Mouse (Mus musculus): Measurements from ENCODE around the gene Sytl1. TPM values are rescaled to one million over a fixed set of nuclear protein-coding genes. Genes with fewer than 3 reads are reported as not detected.

The Sytl1 gene
- 2.9 TPM for polyA plus RNA-seq (2014; fragmentation: Illumina TruSeq; extraction: RNeasy Lipid Tissue Mini Kit (QIAGEN cat#74804); ENCODE audit: insufficient read depth, low read depth, low replicate concordance)

DNA sequence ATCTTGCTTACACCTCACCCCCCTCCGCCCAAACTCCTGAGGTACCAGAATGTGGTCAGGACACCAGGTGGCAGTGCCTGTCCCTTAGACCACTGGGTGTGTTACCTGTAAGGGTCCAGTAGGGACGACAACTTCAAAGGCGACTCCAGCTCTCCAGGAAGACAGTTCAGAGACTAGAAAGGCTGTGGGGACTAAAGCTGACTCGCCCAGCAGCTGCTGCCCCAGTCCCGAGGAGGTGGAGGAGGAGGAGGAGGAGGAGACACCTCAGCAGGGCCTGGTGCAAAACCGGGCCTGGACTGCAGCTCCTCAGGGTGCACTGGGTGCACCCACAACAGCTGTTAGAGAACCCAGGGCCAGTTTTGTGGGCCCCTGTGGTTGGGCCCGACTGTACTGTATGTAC lies at the start of gene Sytl1:
Sytl1 (minus strand) TSS at position 232 of the 400 bp plus-strand sequence.

GRCm38 (mm10) chr4:133277104-133278026 lies 14.5 kb upstream of the Sytl1 start, which contains the start of gene Tmem222:
Gene Tmem222, minus strand, starts transcription at chr4:133277792.

DNA sequence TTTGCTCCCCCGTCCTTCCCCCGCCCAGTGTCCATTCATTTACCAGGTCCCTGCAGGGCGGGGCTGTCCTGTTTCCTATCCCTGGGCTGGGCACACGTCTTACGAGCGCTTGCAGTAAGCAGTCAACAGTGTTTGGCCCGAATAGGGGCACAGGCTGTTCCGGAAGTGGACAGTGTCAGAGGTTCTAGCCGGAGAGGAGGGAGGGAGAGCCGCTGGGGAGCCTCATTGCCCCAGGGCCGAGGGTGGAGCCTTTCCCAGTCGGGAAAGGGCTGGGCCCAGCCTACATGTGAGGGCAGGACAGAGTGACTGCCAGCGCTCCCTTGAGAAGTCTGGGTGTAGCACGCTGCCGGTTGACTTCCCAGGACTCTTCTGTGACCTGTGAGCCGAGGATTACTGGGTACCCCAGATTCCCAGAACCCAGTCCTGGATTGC lies 22.4 kb downstream of the Sytl1 start, which contains the start of gene Map3k6:
Map3k6 (plus strand) TSS at position 329 of the 432 bp plus-strand sequence.

DNA sequence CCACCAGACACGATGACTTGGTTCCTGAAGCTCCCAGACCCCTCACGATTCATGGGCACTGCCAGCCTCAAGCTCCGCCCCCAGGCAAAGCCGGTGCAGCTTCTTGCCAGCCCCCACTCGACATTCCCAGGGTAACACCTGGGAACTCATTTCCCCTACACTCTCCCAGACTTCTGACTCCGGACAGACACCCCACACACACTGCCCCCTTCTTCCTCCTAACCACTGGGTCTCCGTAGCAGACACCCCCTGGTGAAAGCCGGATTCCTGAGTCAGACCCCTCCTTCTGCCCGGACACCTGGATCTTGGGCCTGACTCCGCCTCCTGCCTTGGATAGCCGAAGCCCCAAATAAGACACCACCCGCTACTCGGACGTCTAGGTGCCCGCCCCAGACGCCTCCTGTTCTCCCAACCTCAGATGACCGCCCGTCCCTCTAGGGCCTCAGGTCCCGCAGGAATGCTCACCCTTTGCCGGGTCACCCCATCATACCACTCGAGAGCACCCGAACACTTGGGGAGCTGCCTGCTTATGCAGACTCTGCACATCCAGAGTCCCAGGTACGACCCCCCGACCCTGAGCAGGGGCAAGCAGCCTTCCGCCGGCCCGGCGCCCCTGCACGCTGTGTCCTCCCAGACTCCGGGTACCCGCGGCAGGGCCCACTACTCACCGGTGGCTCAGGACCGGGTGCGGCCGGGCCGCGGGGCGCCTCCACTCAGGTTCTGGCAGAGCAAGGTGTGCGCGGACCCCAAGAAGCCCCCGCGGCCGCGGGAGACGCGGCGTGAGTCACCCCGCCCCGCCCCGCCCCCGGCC lies 51.0 kb downstream of the Sytl1 start, which contains the start of the genes Cd164l2 and Gpr3:
Cd164l2 (plus strand) TSS at position 381 of the 811 bp plus-strand sequence.
Gpr3 (minus strand) TSS at position 786 of the 811 bp plus-strand sequence.

Other genes with a start within 250 kb of the Sytl1 start
- 25.5 TPM for gene Wasf2, start 132.6 kb downstream of the Sytl1 start, polyA plus RNA-seq (2014; fragmentation: Illumina TruSeq; extraction: RNeasy Lipid Tissue Mini Kit (QIAGEN cat#74804); ENCODE audit: insufficient read depth, low read depth, low replicate concordance)
- gene Cd164l2, start 51.0 kb downstream of the Sytl1 start, polyA plus RNA-seq (2014; fragmentation: Illumina TruSeq; extraction: RNeasy Lipid Tissue Mini Kit (QIAGEN cat#74804); ENCODE audit: insufficient read depth, low read depth, low replicate concordance) = 2.5 TPM
- gene Gpr3, start 50.6 kb downstream of the Sytl1 start, polyA plus RNA-seq (2014; fragmentation: Illumina TruSeq; extraction: RNeasy Lipid Tissue Mini Kit (QIAGEN cat#74804); ENCODE audit: insufficient read depth, low read depth, low replicate concordance) = not detected
- gene Map3k6, start 22.3 kb downstream of the Sytl1 start, polyA plus RNA-seq (2014; fragmentation: Illumina TruSeq; extraction: RNeasy Lipid Tissue Mini Kit (QIAGEN cat#74804); ENCODE audit: insufficient read depth, low read depth, low replicate concordance) = 20.8 TPM
- gene Tmem222, start 14.7 kb upstream of the Sytl1 start, polyA plus RNA-seq (2014; fragmentation: Illumina TruSeq; extraction: RNeasy Lipid Tissue Mini Kit (QIAGEN cat#74804); ENCODE audit: insufficient read depth, low read depth, low replicate concordance) = 49.0 TPM
- gene Wdtc1, start 90.4 kb upstream of the Sytl1 start, polyA plus RNA-seq (2014; fragmentation: Illumina TruSeq; extraction: RNeasy Lipid Tissue Mini Kit (QIAGEN cat#74804); ENCODE audit: insufficient read depth, low read depth, low replicate concordance) = 14.0 TPM
- 9.4 TPM for gene Slc9a1, start 106.6 kb upstream of the Sytl1 start, polyA plus RNA-seq (2014; fragmentation: Illumina TruSeq; extraction: RNeasy Lipid Tissue Mini Kit (QIAGEN cat#74804); ENCODE audit: insufficient read depth, low read depth, low replicate concordance)
- 8.4 TPM for gene Tent5b, start 217.0 kb upstream of the Sytl1 start, polyA plus RNA-seq (2014; fragmentation: Illumina TruSeq; extraction: RNeasy Lipid Tissue Mini Kit (QIAGEN cat#74804); ENCODE audit: insufficient read depth, low read depth, low replicate concordance)
- 7.2 TPM for gene Trnp1, start 235.4 kb upstream of the Sytl1 start, polyA plus RNA-seq (2014; fragmentation: Illumina TruSeq; extraction: RNeasy Lipid Tissue Mini Kit (QIAGEN cat#74804); ENCODE audit: insufficient read depth, low read depth, low replicate concordance)

Data from lung, adult 10 weeks (tissue).